Mouse (Mus musculus) limb, embryonic 10.5 days (tissue): ENCODE data around the gene Srebf2. TPM values are rescaled to one million over a fixed set of nuclear protein-coding genes. Genes with fewer than 3 reads are reported as not detected.

ENCODE experiments used
- DNase-seq: peaks from one replicate; pipeline ENCODE4 v3.0.0-alpha.2; 2017; ENCODE audit warnings: low spot score
- H3K27ac ChIP-seq: fragments of 300-500 bp; sonication (generic); 2 replicates; pipeline ENCODE4 v1.5.1; 2016; ENCODE audit warnings: mild to moderate bottlenecking
- H3K27me3 ChIP-seq: fragments of 300-500 bp; sonication (generic); 2 replicates; pipeline ENCODE4 v1.6.1; 2016; ENCODE audit warnings: low read depth, mild to moderate bottlenecking; ENCODE audit not compliant: poor library complexity, severe bottlenecking
- H3K36me3 ChIP-seq: fragments of 300-500 bp; sonication (generic); 2 replicates; pipeline ENCODE4 v1.6.1; 2016; ENCODE audit warnings: mild to moderate bottlenecking, moderate library complexity
- H3K4me1 ChIP-seq: fragments of 300-500 bp; sonication (generic); 2 replicates; pipeline ENCODE4 v1.6.1; 2016
- H3K4me3 ChIP-seq: fragments of 300-500 bp; sonication (generic); 2 replicates; pipeline ENCODE4 v1.5.1; 2016; ENCODE audit warnings: mild to moderate bottlenecking, moderate library complexity
- H3K9me3 ChIP-seq: fragments of 300-500 bp; sonication (generic); replicated peaks from 2 replicates; pipeline ENCODE4 v1.6.1; 2016; ENCODE audit warnings: mild to moderate bottlenecking
- WGBS: fragments of 180-500 bp; shearing (Covaris S2); methylation state at CpG from one replicate; pipeline ENCODE4 v1.1.7; 2016; 5-methylcytosine and 5-hydroxymethylcytosine counted together
- polyA plus RNA-seq: library from polyadenylated mRNA; unstranded; fragments of >200 nt; fragmentation: Nextera tagmentation; extraction: Ambion mirVana; gene quantifications from 2 replicates; pipeline ENCODE4 v1.2.1, GENCODE M21; 2016

The Srebf2 gene
- polyA plus RNA-seq, 1 experiment from 2014 or later: 190 TPM

DNA sequence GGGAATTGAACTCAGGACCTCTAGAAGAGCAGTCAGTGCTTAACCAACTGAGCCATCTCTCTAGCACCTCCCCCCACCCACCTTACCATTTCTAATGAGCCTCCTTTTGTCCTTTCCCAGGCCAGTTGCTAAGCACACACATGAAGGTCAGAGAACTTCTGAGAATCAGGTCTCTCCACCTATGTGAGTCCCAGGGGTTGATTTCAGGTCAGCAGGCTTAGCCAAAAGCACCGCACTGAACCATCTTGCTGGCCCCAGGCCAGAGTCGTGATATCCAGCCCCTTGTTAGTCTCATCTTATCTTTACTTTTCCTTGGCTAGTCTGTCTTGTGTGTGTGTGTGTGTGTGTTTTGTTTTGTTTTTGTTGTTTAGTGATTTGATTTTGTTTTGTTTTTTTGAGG lies 1.6 kb upstream of the Srebf2 start:
- Histone ChIP-seq H3K9me3 (no peaks in the 10 kb centered on the region), H3K36me3 (peaks cover 25% of the 10 kb centered on the region), H3K27me3 (no peaks in the 10 kb centered on the region), H3K4me1 (peaks cover 34% of the 10 kb centered on the region), H3K4me3 (no peak overlapping the region), H3K27ac (peak overlapping the region; percentile 96)
- 80% methylated on average over 2 of the region's 2 CpGs for WGBS
- DNase-seq: no peak

DNA sequence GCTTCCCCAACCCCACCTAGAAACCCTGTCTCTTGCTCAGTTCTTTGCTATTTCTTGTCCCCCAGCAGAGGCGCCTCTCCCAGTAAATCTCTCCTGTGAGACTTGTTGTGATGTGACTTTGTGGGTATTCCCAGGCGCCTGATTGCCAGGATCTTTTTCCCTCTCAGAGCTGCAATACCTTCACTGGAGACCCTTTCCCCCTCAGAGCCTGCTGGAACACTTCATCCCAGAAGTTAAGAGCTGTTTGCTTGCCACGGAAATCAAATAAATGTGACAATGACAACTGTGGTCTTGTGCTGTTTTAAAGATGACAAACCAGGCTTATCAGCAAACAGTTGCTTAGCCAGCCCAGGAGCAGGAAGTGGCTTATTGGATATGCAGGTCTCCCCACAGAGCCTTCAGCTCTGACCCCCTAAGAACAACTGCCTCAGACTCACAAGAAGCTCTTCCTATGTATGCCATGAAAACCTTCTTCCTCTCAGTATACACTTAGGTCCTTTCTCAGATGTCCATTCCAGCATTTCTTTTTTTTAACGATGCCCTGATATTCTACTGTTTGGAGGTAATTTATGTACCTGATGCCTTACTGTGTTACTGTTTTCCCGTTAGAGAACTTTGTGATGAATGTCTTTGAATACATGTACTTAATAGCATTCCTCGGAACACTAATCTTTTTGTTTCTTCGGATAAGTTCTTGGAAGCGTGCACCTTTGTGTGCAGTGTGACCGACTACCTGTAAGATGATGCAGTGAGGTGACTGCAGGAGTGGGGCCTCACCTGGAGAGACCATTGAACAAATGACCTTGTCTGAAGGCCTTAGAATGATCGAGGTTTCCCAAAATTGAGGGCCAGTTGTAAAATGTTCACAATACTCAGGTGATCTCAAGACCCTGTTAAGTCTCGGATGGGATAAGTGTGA lies 871 bp upstream of the Srebf2 start:
- peak overlapping the region; percentile 74 for H3K4me3 ChIP-seq
- 20% methylated on average over 11 of the region's 11 CpGs for WGBS
- H3K27ac ChIP-seq: peak overlapping the region; percentile 96
- no peaks in the 10 kb centered on the region for H3K27me3 ChIP-seq
- DNase-seq: no peak
- H3K9me3 ChIP-seq: no peaks in the 10 kb centered on the region
- peaks cover 34% of the 10 kb centered on the region for H3K4me1 ChIP-seq
- peaks cover 23% of the 10 kb centered on the region for H3K36me3 ChIP-seq

DNA sequence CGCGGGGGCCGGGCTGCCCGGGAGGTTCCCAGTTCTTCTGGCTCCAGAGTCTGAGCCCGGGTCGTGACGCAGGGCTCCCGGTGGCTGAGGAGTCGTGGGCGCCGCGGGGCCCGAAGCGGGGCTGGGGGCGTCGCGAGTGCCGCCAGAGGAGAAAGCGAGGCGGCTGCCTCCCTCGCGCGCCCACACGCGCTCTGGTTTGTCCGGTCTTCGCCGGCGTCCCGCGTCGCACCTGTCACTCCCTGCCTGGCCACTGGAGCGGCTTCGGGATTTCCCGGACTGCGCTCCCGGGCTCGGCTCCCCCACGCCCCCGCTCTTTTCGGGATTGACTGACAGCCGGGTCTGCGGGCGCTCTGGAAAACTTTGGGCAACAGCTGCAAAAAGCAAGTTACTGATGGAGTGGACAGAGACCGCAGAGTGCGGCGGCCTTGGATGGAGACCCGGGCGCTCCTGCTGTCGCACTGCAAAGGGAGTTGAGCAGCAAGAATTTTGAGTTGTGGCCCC lies 680 bp downstream of the Srebf2 start:
- H3K4me3 ChIP-seq: peak overlapping the region; percentile 74
- WGBS: under 1% methylated on average over 50 of the region's 50 CpGs
- no peaks in the 10 kb centered on the region for H3K27me3 ChIP-seq
- H3K27ac ChIP-seq: peak overlapping the region; percentile 96
- no peaks in the 10 kb centered on the region for H3K9me3 ChIP-seq
- DNase-seq: peak; percentile 82
- peaks cover 38% of the 10 kb centered on the region for H3K4me1 ChIP-seq
- peaks cover 24% of the 10 kb centered on the region for H3K36me3 ChIP-seq

DNA sequence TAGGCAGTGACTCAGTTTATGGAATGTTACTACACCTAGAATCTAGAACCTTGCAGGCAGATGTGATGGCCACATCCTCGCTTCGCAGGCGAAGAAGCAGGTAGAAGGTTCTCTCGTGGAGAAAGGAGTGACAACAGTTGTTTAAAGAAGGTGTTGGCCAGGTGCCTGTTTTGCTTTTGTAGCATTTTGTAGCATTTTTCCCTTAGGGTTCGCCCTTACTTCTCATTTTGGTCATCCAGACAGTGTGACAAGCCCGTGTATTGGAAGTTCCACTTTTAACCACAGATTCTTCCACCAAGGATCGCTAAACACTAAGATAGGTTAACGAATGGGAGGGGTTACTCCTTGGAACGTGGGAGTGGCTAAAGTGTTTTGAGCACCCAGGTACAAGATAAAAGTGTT lies 1.5 kb downstream of the Srebf2 start:
- Histone ChIP-seq H3K9me3 (no peaks in the 10 kb centered on the region), H3K4me3 (peak overlapping the region; percentile 74), H3K27ac (peak overlapping the region; percentile 96), H3K36me3 (peaks cover 29% of the 10 kb centered on the region), H3K27me3 (no peaks in the 10 kb centered on the region), H3K4me1 (peaks cover 38% of the 10 kb centered on the region)
- DNase-seq: no peak
- WGBS: 31% methylated on average over 9 of the region's 9 CpGs

DNA sequence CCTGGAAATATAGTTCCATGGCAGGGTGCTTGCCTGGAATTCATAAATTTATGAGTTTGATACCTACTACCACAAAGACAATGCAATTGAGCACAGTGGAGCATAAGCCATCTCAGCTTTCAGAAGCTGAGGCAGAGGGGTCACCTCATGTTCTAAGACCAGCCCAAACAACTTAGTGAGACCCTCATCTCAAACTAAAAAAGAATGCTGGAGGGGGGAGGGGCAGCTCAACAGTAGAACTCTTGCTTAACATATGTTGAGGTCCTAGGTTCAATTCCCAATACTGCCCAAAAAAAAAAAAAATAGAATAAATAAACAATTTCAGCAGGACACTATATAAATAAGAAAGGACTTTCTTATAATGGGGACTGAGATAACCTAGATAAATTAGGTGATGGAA lies 3.1 kb downstream of the Srebf2 start:
- H3K4me1 ChIP-seq: peaks cover 36% of the 10 kb centered on the region

DNA sequence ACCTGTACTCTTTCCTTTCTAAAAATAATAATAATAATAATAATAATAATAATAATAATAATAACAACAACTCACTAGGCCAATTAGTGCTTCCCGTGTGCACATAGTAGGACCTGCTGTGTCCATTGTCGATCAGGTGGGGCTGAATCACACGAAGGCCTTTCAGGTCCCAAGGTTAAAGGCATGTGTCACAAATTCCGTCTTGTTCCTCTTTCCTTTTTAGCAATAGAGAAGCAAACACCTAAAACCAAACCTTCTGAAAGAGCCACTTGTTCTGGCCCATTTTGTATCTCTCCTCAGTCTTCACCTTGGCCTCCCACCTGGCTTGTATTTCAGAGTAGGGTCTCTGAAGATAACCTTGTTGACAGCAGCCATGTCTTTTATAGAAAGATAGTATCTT lies 4.2 kb downstream of the Srebf2 start:
- Histone ChIP-seq H3K4me3 (no peak overlapping the region), H3K4me1 (peaks cover 25% of the 10 kb centered on the region), H3K36me3 (peaks cover 53% of the 10 kb centered on the region), H3K9me3 (no peaks in the 10 kb centered on the region), H3K27me3 (no peaks in the 10 kb centered on the region), H3K27ac (no peak overlapping the region)
- DNase-seq: no peak
- 97% methylated on average over 4 of the region's 4 CpGs for WGBS

More for the DNA sequence above, 3.1 kb downstream of the Srebf2 start:
- H3K27ac ChIP-seq: no peak overlapping the region
- no peaks in the 10 kb centered on the region for H3K9me3 ChIP-seq
- H3K36me3 ChIP-seq: peaks cover 42% of the 10 kb centered on the region
- H3K4me3 ChIP-seq: no peak overlapping the region
- DNase-seq: no peak
- H3K27me3 ChIP-seq: no peaks in the 10 kb centered on the region

DNA sequence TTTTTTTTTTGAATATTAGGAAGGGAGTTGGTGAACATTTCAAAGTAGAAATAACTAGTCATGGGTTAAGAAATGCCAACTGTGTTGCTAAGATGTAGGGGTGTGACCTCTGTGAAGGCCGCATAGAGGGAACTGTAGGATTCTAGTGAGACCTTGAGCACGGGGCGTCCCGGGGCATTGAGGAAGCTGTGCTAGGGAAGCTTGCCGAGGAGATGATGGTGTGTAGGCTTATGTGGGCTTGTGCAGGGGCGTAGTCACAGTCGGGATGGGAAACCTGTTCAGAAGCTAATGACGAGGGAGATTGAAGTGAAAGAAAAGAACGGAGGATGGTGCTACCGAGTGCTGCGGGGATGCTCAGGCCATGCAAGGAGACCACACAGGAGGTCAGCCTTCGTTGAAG lies 5.0 kb downstream of the Srebf2 start:
- peaks cover 62% of the 10 kb centered on the region for H3K36me3 ChIP-seq
- H3K27me3 ChIP-seq: no peaks in the 10 kb centered on the region
- peaks cover 25% of the 10 kb centered on the region for H3K4me1 ChIP-seq
- 86% methylated on average over 12 of the region's 12 CpGs for WGBS
- H3K4me3 ChIP-seq: no peak overlapping the region
- H3K27ac ChIP-seq: 0 out of 2 replicates have a peak overlapping the region, but pooled peaks have one; percentile 25
- no peak for DNase-seq
- H3K9me3 ChIP-seq: no peaks in the 10 kb centered on the region

DNA sequence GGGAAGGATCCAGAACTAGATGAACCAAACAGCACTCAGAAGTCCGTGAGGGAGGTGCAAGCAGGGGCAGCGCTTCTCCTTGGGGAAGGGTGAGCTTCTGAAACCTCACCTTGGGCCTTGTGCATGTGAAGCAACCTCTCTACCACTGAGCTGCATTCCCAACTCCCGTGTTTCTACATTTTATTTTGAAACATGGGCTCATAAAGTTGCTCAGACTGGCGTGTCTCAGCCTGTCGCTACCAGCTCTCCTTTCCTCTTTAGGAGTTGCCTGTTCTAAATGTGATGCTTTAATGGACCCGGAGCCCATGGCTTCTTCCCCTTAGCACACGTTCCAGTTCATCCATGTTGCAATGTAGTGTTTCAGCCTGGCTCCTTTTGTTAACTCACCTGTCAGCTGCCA lies 5.5 kb downstream of the Srebf2 start:
- Histone ChIP-seq H3K4me3 (no peak overlapping the region), H3K27me3 (no peaks in the 10 kb centered on the region), H3K27ac (0 out of 2 replicates have a peak overlapping the region, but pooled peaks have one; percentile 25), H3K9me3 (no peaks in the 10 kb centered on the region), H3K4me1 (peaks cover 29% of the 10 kb centered on the region), H3K36me3 (peaks cover 65% of the 10 kb centered on the region)
- 88% methylated on average over 7 of the region's 7 CpGs for WGBS
- DNase-seq: no peak

DNA sequence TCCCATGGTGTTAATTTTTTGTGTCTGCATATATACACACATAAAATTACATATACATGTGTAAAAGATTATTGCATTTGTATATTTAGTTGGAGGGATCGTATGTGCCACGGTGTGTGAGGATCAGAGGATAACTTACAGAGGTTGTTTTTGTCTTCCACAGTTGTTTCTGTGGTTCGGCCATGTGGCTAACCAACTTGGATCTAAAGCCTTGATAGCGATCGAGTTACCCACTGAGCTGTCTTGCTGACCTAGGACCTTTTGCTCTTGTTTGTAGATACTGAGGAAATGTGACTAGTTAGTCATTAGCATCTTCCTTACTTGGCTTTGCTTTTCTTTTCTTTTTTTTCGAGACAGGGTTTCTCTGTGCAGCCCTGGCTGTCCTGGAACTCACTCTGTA lies 9.3 kb downstream of the Srebf2 start:
- H3K27me3 ChIP-seq: no peaks in the 10 kb centered on the region
- H3K36me3 ChIP-seq: peaks cover 53% of the 10 kb centered on the region
- peaks cover 47% of the 10 kb centered on the region for H3K4me1 ChIP-seq
- WGBS: 93% methylated on average over 6 of the region's 6 CpGs
- no peak overlapping the region for H3K4me3 ChIP-seq
- H3K9me3 ChIP-seq: no peaks in the 10 kb centered on the region
- no peak for DNase-seq
- H3K27ac ChIP-seq: no peak overlapping the region

DNA sequence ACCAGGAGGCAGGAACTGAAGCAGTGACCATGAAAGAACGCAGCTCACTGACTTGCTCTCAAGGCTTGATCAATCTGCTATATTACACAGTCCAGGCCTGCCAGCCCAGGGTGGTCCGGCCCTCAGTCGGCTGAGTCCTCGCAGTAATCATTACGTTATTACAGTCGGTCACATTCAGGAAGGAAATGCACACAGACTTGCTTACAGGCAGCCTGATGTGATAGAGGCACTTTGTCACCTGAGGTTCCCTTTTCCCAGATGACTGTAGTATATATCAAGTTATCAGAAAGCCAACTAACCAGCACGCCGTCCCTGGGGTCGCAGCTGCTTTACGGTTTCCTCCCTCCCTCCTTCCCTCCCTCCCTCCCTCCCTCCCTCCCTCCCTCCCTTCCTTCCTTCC lies 9.9 kb downstream of the Srebf2 start:
- peaks cover 49% of the 10 kb centered on the region for H3K36me3 ChIP-seq

DNA sequence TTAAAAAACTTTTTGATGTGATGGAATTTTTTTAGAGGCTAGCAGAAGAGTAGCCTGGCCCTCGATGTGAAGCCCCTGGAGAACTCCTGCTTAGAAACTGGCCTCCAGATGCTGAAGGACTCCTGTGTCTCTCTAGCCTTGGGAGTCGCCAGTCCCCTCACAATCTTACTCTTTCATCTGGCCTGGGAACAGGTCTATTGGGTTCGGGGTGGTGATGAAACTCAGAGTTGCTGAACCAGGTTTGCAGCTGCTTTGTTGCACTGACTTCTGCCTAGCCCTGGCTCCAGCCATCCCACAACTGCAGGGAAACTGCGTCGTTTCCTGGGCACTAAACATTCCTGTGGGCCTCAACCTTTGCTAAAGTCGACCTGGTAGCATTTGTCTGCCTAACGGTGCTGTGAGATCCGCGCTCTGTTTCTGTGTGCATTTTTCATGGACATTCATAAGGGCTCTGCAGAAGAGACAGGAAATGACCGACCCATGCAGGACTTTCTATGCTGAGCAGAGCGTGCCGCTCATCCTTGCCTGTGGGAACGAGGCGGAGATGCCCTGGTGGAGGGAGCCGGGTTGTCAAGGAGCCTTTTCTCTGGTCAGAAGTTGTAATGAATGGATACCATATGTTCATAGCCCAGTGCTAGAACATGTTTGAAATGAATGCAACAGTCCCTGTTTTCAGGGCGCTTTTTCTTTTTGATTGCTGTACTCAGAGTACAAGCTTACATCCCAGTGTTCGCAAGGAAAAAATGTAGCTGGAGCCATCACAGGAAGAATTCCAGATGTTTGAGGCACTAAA lies 11.5 kb downstream of the Srebf2 start:
- WGBS: 62% methylated on average over 17 of the region's 17 CpGs
- no peaks in the 10 kb centered on the region for H3K27me3 ChIP-seq
- DNase-seq: no peak
- peaks cover 38% of the 10 kb centered on the region for H3K36me3 ChIP-seq
- H3K9me3 ChIP-seq: no peaks in the 10 kb centered on the region
- H3K27ac ChIP-seq: 0 out of 2 replicates have a peak overlapping the region, but pooled peaks have one; percentile 61
- no peak overlapping the region for H3K4me3 ChIP-seq
- peaks cover 55% of the 10 kb centered on the region for H3K4me1 ChIP-seq

More for the DNA sequence above, 9.9 kb downstream of the Srebf2 start:
- Histone ChIP-seq H3K27ac (no peak overlapping the region), H3K9me3 (no peaks in the 10 kb centered on the region), H3K4me1 (peaks cover 52% of the 10 kb centered on the region), H3K27me3 (no peaks in the 10 kb centered on the region), H3K4me3 (no peak overlapping the region)
- WGBS: 84% methylated on average over 10 of the region's 10 CpGs
- DNase-seq: no peak

DNA sequence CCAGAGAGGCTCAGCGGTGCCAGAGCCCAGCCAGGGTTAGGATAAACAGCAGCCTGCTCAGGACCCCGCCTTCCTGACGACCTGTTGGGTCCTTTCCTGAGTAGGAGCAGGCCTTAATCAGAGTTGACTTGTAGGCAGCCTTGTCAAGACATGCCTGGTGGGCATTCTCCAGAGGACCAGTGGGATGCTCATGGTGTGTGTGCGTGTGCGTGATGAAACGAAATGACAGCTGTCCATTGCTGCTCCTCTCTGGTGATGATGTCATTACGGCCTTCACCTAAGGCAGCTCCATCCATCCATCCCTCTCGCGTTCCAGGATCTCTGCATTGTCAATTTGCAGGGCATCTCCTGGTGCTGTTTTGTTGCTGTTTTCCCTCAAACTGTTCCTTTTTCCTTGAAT lies 12.5 kb downstream of the Srebf2 start:
- Histone ChIP-seq H3K27me3 (no peaks in the 10 kb centered on the region), H3K36me3 (peaks cover 29% of the 10 kb centered on the region), H3K4me3 (no peak overlapping the region), H3K27ac (no peak overlapping the region), H3K4me1 (peaks cover 65% of the 10 kb centered on the region), H3K9me3 (no peaks in the 10 kb centered on the region)
- DNase-seq: no peak
- 85% methylated on average over 9 of the region's 9 CpGs for WGBS
